Mouse (Mus musculus) brain, embryonic 14.5 days (tissue): ENCODE data around the gene Abcc12.

Experiments used
- CTCF ChIP-seq: fragments of 200-500 bp; IDR thresholded peaks from 2 replicates; pipeline ENCODE4 v1.5.1; 2012; ENCODE audit warnings: inconsistent platforms, mild to moderate bottlenecking, moderate library complexity, borderline replicate concordance; ENCODE audit not compliant: insufficient read depth, insufficient read length; ENCODE audit errors: extremely low read depth
- POLR2A ChIP-seq: fragments of 200-500 bp; IDR thresholded peaks from 2 replicates; pipeline ENCODE4 v1.6.1; 2012; ENCODE audit warnings: mild to moderate bottlenecking, inconsistent platforms, borderline replicate concordance; ENCODE audit not compliant: poor library complexity, insufficient read depth, insufficient read length, severe bottlenecking; ENCODE audit errors: extremely low read depth

GRCm38 (mm10) chr8:86535791-86536662 lies 44.5 kb downstream of the Abcc12 start:
- TF ChIP-seq CTCF (peak; percentile 64; the same call in 1 of the 2 replicates), POLR2A (no peak)
